Mouse (Mus musculus): ENCODE measurements at regions not wholly inside any gene's neighbourhood (a gene's known extent, or its start where the extent isn't known, plus 50 kb on each side); places are given as distances from the start of the nearest gene placed in this dataset.

DNA sequence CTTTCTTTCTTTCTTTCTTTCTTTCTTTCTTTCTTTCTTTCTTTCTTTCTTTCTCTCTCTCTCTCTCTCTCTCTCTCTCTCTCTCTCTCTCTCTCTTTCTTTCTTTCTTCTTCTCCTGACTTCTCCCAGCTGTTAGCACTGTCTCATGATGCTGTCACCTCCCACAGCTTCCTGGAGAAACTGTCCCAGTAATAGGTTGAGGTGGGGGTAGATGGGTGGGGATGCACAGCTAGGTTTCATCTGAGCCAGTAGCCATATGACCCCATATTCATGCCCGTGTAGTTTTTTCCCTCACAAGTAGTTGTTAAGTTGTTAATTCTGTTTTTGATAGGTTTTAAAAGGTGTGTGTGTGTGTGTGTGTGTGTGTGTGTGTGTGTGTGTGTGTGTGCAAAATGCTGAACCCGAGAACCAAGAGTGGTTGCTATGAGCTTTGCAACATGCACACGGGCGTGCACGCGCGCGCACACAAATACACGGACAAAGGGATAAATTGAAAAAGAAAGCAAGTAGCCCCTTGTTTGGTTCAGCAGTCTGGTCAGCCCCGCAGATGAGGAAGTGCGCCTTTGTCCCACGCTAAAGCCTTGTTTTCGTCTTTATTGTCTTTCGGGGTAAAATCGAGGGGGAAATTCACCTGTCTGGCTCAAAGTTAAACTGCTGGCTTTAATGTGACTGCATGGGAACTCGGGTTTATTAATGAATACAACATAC lies 224.4 kb downstream of the Ndfip2 start:
- H3K27ac ChIP-seq (ENCODE audit: low read length) = peak overlapping the region; percentile 43; the same call in 1 of the 2 replicates
- H3K9me3 ChIP-seq (replicated peaks; ENCODE audit: control insufficient read depth, low read length) = no peaks in the 10 kb centered on the region
- H3K4me3 ChIP-seq (replicated peaks; ENCODE audit: low read length) = peak overlapping the region; percentile 42
- peak overlapping the region; percentile 49 for H3K9ac ChIP-seq (ENCODE audit: low read length)
- H3K27me3 ChIP-seq (ENCODE audit: control insufficient read depth, insufficient read depth, low read length) = no peaks in the 10 kb centered on the region
- H3K4me1 ChIP-seq (ENCODE audit: control insufficient read depth, insufficient read depth, low read length) = peaks cover 7% of the 10 kb centered on the region; the same call in 1 of the 2 replicates
- no peaks in the 10 kb centered on the region for H3K36me3 ChIP-seq (ENCODE audit: control insufficient read depth, insufficient read depth, low read length)
- no peak for ATAC-seq (ENCODE audit: insufficient read depth, low FRiP score)
- H3K4me2 ChIP-seq (ENCODE audit: low read depth, low read length) = peak overlapping the region; percentile 74
- WGBS = 10% methylated on average over 16 of the region's 16 CpGs

DNA sequence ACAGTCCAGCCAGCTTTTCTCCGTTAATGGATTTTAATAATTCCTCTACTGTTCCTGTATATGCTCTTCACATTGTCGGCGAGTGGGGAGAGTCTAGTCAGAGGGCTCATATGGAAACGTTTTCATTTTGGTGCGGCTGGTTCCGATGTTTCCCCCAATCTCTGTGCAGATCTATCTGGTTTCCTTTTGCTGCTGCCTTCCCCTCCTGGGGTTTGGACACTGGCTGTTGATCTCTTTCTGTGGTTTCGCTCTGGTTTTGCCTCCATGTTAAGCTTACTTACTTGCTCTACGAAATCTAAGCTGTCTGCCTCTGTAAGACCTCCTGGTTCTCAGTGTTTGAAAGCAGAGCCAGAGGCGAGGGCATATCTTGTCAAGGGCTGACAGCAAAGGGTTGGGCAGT lies 221.7 kb downstream of the Ndfip2 start:
- Histone ChIP-seq H3K4me1 (ENCODE audit: control insufficient read depth, insufficient read depth, low read length) (peaks cover 7% of the 10 kb centered on the region; the same call in 1 of the 2 replicates), H3K27me3 (ENCODE audit: control insufficient read depth, insufficient read depth, low read length) (no peaks in the 10 kb centered on the region), H3K36me3 (ENCODE audit: control insufficient read depth, insufficient read depth, low read length) (no peaks in the 10 kb centered on the region), H3K4me2 (ENCODE audit: low read depth, low read length) (no peak overlapping the region), H3K27ac (ENCODE audit: low read length) (no peak overlapping the region), H3K9me3 (replicated peaks; ENCODE audit: control insufficient read depth, low read length) (no peaks in the 10 kb centered on the region), H3K9ac (ENCODE audit: low read length) (no peak overlapping the region), H3K4me3 (replicated peaks; ENCODE audit: low read length) (no peak overlapping the region)
- 70% methylated on average over 9 of the region's 9 CpGs for WGBS
- ATAC-seq (ENCODE audit: insufficient read depth, low FRiP score) = no peak

DNA sequence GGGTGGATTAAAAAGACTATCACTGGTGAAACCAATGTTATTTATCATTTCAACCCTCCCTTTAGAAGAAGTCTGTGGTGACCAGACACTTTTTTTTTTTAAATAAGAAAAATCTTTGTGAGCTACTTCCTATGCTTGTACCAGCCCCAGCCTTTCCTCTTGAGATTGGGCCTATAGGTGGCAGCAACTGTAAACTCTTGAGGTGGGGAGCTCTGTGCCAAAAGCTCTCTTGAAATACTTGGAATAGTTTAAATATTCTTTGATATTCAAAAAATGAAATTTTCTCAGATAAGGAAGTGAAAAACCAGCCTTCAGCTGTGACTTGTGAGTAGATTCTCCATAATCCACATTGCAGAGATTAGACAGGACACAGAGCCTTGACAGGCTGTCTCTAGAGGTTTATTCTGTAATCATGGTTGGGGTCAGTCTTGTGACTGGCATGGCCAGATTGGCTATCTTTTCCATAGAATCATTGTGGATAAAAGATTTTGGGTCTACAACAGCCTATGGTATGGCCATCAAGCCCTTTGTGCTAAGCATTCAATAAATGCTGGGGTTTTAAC lies 216.7 kb downstream of the Ndfip2 start:
- Histone ChIP-seq H3K4me1 (ENCODE audit: control insufficient read depth, insufficient read depth, low read length) (no peaks in the 10 kb centered on the region), H3K4me2 (ENCODE audit: low read depth, low read length) (no peak overlapping the region), H3K36me3 (ENCODE audit: control insufficient read depth, insufficient read depth, low read length) (no peaks in the 10 kb centered on the region), H3K9me3 (replicated peaks; ENCODE audit: control insufficient read depth, low read length) (no peaks in the 10 kb centered on the region), H3K4me3 (replicated peaks; ENCODE audit: low read length) (no peak overlapping the region), H3K27me3 (ENCODE audit: control insufficient read depth, insufficient read depth, low read length) (no peaks in the 10 kb centered on the region), H3K27ac (ENCODE audit: low read length) (no peak overlapping the region), H3K9ac (ENCODE audit: low read length) (no peak overlapping the region)
- ATAC-seq (ENCODE audit: insufficient read depth, low FRiP score) = no peak

DNA sequence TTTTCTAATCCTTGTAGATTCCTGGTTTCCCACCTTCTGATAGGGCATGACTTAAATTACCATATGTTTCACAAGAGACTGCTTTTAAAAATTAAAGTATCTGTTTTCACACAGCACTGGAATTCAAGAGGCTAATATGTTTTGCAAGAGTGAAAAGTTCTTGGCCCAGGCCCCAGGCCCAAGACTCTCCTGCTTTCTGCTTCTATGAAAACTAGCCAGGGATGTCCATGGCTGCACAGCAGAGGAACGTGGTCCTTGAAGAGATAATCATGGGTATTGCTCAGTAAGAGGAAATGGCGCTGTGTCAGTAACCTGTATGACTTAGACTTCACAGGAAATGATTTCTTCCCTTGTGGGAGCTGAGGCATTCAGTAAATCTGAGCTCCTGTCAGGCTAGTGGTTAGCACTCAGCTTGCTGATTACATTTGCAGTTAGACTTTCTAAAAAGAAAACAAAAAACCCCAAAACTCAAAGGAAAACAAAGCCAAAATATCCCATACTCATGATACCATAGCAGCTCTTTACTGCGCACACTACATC lies 190.6 kb downstream of the Ndfip2 start:
- Histone ChIP-seq H3K36me3 (ENCODE audit: control insufficient read depth, insufficient read depth, low read length) (no peaks in the 10 kb centered on the region), H3K4me3 (replicated peaks; ENCODE audit: low read length) (no peak overlapping the region), H3K4me1 (ENCODE audit: control insufficient read depth, insufficient read depth, low read length) (no peaks in the 10 kb centered on the region), H3K27ac (ENCODE audit: low read length) (no peak overlapping the region), H3K9ac (ENCODE audit: low read length) (no peak overlapping the region), H3K27me3 (ENCODE audit: control insufficient read depth, insufficient read depth, low read length) (no peaks in the 10 kb centered on the region), H3K9me3 (replicated peaks; ENCODE audit: control insufficient read depth, low read length) (no peaks in the 10 kb centered on the region), H3K4me2 (ENCODE audit: low read depth, low read length) (no peak overlapping the region)
- 66% methylated on average over 3 of the region's 3 CpGs for WGBS
- no peak for ATAC-seq (ENCODE audit: insufficient read depth, low FRiP score)

DNA sequence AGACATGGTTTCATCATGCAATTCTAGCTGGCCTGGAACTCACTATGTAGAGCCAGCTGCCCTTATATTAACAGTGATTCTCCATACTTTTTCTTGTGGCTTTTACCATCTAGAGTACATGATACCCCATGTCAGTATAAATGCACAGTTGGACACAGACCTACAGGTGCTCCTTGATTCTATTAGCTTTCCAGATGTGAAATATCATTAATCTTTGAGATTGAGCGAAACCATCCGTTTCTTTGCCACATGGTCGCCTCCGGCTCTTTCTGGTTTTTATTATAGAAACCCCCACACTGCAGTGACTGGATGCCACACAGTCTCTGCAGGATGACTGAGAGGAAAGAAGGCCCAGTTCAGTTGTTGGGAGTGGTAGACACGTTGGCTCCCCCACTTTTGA lies 188.7 kb downstream of the Ndfip2 start:
- Histone ChIP-seq H3K4me1 (ENCODE audit: control insufficient read depth, insufficient read depth, low read length) (no peaks in the 10 kb centered on the region), H3K4me3 (replicated peaks; ENCODE audit: low read length) (no peak overlapping the region), H3K27me3 (ENCODE audit: control insufficient read depth, insufficient read depth, low read length) (no peaks in the 10 kb centered on the region), H3K4me2 (ENCODE audit: low read depth, low read length) (no peak overlapping the region), H3K36me3 (ENCODE audit: control insufficient read depth, insufficient read depth, low read length) (no peaks in the 10 kb centered on the region), H3K9ac (ENCODE audit: low read length) (no peak overlapping the region), H3K9me3 (replicated peaks; ENCODE audit: control insufficient read depth, low read length) (no peaks in the 10 kb centered on the region), H3K27ac (ENCODE audit: low read length) (no peak overlapping the region)
- no peak for ATAC-seq (ENCODE audit: insufficient read depth, low FRiP score)
- 73% methylated on average over 5 of the region's 5 CpGs for WGBS

DNA sequence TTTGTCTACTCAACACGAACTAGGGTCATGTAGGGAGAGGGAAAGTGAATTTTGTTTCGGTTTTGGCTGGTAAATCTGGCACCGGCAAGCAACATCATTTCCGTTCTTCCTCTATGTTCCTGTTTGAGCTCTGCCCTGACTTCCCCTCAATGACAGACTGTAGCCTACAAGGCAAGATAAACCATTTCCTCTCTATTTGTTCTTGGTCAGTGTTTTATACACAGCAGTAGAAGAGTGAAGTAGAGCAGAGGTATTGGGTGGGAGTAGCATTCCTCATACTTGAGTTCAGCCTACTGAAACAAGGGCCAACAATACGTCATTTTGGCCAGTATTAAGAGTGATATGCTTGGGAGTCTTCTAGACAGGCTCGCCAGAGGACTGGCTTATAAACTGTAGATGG lies 177.0 kb downstream of the Ndfip2 start:
- H3K4me3 ChIP-seq (replicated peaks; ENCODE audit: low read length) = no peak overlapping the region
- no peaks in the 10 kb centered on the region for H3K36me3 ChIP-seq (ENCODE audit: control insufficient read depth, insufficient read depth, low read length)
- H3K4me1 ChIP-seq (ENCODE audit: control insufficient read depth, insufficient read depth, low read length) = no peaks in the 10 kb centered on the region
- no peaks in the 10 kb centered on the region for H3K9me3 ChIP-seq (replicated peaks; ENCODE audit: control insufficient read depth, low read length)
- H3K27me3 ChIP-seq (ENCODE audit: control insufficient read depth, insufficient read depth, low read length) = no peaks in the 10 kb centered on the region
- no peak overlapping the region for H3K4me2 ChIP-seq (ENCODE audit: low read depth, low read length)
- H3K27ac ChIP-seq (ENCODE audit: low read length) = no peak overlapping the region
- 78% methylated on average over 6 of the region's 6 CpGs for WGBS
- no peak overlapping the region for H3K9ac ChIP-seq (ENCODE audit: low read length)
- ATAC-seq (ENCODE audit: insufficient read depth, low FRiP score) = no peak

DNA sequence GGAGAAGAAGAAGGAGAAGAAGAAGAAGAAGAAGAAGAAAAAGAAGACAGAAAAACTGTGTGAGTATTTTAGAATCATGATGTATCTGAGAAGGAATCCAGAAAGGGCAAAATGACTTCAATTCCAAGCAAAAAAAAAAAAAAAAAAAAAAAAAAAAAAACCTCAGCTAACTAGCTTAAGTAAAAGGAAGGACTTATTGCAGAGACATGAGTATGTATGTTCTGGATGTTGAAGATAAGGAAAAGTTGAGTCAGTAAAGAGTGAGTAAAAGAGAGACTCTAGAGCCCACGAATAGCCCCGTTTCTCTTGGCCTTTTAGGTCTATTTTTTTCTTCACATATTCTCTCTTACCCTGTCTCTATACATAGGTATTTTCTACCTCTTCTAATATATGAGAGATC lies 175.1 kb downstream of the Ndfip2 start:
- Histone ChIP-seq H3K4me1 (ENCODE audit: control insufficient read depth, insufficient read depth, low read length) (no peaks in the 10 kb centered on the region), H3K36me3 (ENCODE audit: control insufficient read depth, insufficient read depth, low read length) (no peaks in the 10 kb centered on the region), H3K9ac (ENCODE audit: low read length) (no peak overlapping the region), H3K9me3 (replicated peaks; ENCODE audit: control insufficient read depth, low read length) (no peaks in the 10 kb centered on the region), H3K27ac (ENCODE audit: low read length) (no peak overlapping the region), H3K4me3 (replicated peaks; ENCODE audit: low read length) (no peak overlapping the region), H3K27me3 (ENCODE audit: control insufficient read depth, insufficient read depth, low read length) (no peaks in the 10 kb centered on the region), H3K4me2 (ENCODE audit: low read depth, low read length) (no peak overlapping the region)
- no peak for ATAC-seq (ENCODE audit: insufficient read depth, low FRiP score)
- 84% methylated on average over 2 of the region's 2 CpGs for WGBS

DNA sequence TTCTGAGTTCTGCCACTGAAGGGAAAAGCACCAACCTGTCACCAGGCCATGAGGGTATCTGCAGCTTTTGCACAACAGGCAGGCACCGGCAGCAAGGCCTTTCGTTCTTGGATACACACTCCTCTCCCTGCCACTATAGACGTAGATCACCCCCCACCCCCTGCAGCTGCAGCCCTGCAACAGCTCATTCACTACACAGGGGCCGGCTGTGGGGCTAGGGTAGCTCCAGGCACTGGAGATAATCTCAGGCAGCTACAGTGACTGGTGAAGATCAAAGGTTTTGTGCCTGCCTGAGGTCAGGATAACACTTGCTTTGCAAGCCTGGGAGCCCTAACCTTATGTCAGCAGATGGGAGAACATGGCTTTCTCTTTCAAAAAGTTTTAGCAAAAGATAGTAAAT lies 174.3 kb downstream of the Ndfip2 start:
- H3K9ac ChIP-seq (ENCODE audit: low read length) = no peak overlapping the region
- H3K27me3 ChIP-seq (ENCODE audit: control insufficient read depth, insufficient read depth, low read length) = no peaks in the 10 kb centered on the region
- ATAC-seq (ENCODE audit: insufficient read depth, low FRiP score) = no peak
- WGBS = 15% methylated on average over 4 of the region's 4 CpGs
- no peak overlapping the region for H3K27ac ChIP-seq (ENCODE audit: low read length)
- H3K36me3 ChIP-seq (ENCODE audit: control insufficient read depth, insufficient read depth, low read length) = no peaks in the 10 kb centered on the region
- no peak overlapping the region for H3K4me2 ChIP-seq (ENCODE audit: low read depth, low read length)
- H3K4me3 ChIP-seq (replicated peaks; ENCODE audit: low read length) = no peak overlapping the region
- no peaks in the 10 kb centered on the region for H3K4me1 ChIP-seq (ENCODE audit: control insufficient read depth, insufficient read depth, low read length)
- H3K9me3 ChIP-seq (replicated peaks; ENCODE audit: control insufficient read depth, low read length) = no peaks in the 10 kb centered on the region

DNA sequence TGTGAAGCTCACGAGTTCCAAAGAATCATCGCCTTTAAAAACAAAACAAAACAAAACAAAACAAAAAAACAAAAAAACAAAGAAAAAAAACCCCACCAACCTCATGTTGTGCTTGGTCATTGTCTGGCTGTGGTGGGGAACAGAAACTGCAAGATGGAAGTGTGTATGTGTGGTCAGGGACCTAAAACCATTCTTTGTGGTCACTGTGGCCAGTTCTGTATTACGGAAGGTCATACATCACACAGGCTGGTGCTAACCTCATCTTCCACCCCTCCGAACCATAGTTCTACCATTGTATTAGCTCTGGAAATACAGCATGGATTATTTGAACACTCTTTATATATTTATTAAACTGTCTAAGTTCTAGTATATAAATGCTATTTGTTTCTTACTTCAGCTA lies 173.2 kb downstream of the Ndfip2 start:
- H3K4me2 ChIP-seq (ENCODE audit: low read depth, low read length) = no peak overlapping the region

More for the DNA sequence above, 173.2 kb downstream of the Ndfip2 start:
- Histone ChIP-seq H3K4me3 (replicated peaks; ENCODE audit: low read length) (no peak overlapping the region), H3K4me1 (ENCODE audit: control insufficient read depth, insufficient read depth, low read length) (peaks cover 5% of the 10 kb centered on the region; the same call in 1 of the 2 replicates), H3K27me3 (ENCODE audit: control insufficient read depth, insufficient read depth, low read length) (no peaks in the 10 kb centered on the region), H3K9ac (ENCODE audit: low read length) (no peak overlapping the region), H3K27ac (ENCODE audit: low read length) (no peak overlapping the region), H3K9me3 (replicated peaks; ENCODE audit: control insufficient read depth, low read length) (no peaks in the 10 kb centered on the region), H3K36me3 (ENCODE audit: control insufficient read depth, insufficient read depth, low read length) (no peaks in the 10 kb centered on the region)
- 91% methylated on average over 4 of the region's 4 CpGs for WGBS
- no peak for ATAC-seq (ENCODE audit: insufficient read depth, low FRiP score)
